Mouse (Mus musculus): ENCODE results near the gene Themis3.

The Themis3 gene

GRCm38 (mm10) chr17:66594435-66594834, at the start of gene Themis3:
Gene Themis3 (minus strand): TSS chr17:66594621.
- no peak for DNase-seq

- DNase-seq, result no peak
Measured at GRCm38 (mm10) chr17:66637951-66638722, 43.7 kb upstream of the Themis3 start.

DNA sequence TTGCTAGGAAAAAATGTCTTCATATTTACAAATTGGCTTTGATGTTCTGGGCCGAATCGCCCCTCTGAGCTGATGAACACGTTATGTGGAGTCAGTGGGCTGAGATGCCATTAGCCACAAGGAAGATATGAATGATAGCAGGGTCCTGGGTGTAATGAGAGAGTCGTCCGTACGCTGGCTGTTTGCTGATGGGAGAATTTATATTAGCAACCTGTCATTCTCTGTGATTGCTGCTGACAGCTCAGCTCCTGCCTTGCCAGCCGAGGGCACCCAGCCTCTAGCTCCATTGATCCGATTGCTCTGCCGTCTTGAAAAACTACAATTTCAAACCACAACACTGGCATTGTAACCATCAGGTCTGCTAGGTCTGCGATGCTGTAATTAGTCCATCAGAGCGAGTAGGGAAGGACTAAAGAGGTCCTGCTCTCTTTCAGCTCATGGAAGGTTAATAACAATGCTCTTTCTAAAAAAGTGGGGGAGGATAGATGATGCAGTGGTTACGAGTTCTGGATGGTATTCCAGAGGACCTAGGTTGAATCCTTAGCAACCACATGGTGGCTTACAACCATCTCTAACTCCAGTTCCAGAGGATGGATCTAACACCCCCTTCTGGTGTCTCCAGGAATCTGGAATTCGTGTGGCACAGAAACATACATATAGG, 25.7 kb upstream of the Themis3 start:
- DNase-seq, result no peak

DNA sequence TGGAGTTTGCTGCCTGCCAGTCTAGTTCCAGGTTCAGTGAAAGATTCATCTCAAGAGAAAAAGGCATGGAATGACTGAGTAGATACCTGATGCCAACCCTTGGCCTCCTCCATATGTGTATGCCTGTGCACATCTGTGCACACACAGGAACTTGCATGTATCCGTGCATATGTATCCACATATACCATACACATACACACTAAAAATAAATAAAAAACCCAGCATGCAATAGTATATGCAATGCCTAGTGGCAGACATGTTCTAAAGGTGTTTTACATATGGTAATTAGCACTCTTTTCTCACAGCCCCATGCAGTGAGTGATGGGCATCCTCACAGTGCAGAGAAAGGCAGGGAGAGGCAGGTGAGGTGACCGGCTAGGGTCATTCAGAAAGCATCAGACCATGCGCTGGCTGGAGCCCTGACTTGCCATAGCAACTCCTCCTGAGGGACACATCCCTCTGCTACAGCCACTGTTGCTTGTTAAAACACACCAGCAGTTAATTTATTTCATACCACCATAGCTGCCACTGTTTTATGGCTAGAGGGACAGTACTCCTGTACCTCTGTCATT, 24.9 kb upstream of the Themis3 start:
- no peak for DNase-seq

DNA sequence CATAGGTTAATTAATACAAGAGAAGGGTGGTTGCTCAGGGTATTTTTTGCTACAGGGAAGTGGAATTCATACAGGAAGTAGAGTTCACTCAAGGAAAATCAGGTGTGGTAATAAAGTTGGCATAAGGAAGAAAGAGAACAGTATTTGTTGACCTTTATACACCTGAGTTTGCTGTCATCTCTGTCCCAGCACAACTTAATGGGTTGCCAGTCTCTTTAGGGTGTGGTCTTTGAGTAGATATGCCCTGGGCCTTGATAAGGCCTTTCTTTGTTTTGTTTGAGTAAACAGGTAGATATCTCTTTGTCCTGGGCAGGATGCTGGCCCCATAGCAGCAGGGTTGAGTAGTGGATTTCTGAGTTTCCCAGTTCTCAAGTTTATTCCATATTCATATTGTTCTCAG, 15.6 kb upstream of the Themis3 start:
- DNase-seq, result no peak

GRCm38 (mm10) chr17:66604931-66605330, 10.5 kb upstream of the Themis3 start:
- no peak for DNase-seq

DNA sequence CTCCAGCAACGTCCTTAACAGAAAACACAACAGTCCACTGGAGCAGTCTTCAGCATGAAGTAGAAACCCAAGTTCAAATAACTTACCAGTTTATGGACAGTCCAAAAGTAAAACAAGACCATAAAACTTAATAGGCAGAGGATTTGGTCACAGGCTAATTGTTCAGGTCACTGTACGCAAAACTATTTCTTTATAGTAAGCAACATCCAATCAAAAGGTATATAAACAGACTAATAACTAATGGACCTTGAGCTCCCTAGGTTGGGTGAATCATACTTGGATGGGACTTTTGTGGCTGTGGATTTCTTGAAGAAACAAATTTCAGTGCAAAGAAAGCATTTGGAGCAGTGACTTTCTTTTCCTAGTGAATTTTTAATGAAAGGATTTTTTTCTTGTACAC, 6.8 kb upstream of the Themis3 start:
- no peak for DNase-seq

GRCm38 (mm10) chr17:66595867-66596266, 1.4 kb upstream of the Themis3 start:
- DNase-seq, result no peak

DNA sequence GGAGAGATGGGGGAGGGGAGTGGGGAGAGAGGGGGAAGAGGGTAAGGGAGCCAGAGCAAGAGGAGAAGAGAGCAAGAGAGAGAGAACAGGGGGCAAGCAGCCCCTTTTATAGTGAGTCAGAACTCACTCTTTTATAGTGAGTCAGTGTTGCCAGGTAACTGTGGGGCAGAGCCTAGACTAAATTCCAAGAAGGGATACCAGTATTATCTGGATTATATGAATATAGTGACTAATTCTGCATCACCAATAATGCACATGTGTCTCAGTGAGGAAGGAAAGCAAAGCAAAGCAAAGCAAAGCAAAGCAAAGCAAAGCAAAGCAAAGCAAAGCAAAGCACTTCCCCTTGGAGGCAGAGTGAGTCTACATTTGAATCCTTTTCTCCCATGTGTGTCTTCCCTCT, 835 bp upstream of the Themis3 start:
- no peak for DNase-seq

DNA sequence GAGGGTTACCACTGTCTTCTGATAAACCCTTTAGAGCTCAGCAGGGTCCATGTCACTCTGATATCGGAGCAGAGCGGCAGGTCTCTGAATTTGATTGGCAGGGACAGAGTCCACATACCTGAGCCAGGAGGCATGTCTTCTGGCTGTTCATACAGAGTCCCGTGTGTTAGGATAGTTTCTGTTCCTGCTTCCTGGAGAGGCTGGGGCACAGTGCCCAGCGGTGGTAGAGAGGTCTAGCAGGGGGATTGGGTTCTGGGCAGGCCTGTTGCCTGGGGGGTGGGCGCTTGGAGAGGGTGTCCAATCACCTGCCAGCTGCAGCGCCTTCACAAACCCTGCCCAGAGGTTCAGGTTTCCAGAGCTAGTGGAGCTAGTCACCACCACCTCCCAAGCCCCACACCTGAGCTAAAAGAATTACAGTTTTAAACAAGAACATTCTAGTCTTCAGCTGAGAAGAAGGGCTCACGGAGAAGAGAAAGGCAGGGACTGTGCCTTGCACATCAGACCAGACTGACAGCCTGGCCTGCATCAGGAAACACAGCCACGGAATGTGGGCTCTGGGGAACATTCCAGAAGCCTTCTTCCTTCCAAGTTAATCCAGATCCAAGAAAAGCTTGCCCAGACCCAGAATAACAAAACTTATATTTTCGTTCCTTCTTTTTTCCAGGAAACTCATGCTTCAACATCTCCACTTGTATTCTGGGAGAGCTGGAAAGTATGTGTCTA, 3.9 kb downstream of the Themis3 start:
- no peak for DNase-seq

- no peak for DNase-seq
Measured at GRCm38 (mm10) chr17:66589864-66590263, 4.6 kb downstream of the Themis3 start.

- DNase-seq, result no peak
Measured at GRCm38 (mm10) chr17:66586741-66587140, 7.7 kb downstream of the Themis3 start.

GRCm38 (mm10) chr17:66586078-66586477, 8.3 kb downstream of the Themis3 start:
- no peak for DNase-seq

DNA sequence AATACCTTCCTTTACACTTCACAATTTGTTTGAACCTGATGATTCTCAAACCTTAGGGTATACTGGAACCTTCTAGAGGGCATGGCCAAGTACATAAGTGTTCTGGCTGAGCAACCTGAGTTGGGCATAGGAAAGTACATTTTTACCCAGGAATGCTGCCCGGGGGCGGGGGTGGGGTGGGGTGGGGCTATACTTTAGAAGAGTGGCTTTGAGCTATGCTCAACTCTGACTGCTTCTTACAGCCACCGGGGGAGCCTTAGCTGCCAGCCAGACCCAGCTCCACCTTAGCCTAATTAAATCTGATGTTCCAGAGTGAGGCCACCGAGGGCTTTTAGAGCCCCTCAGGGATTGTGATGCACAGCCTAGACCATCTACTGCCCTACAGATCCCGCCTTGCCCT, 13.4 kb downstream of the Themis3 start:
- DNase-seq, result no peak

DNA sequence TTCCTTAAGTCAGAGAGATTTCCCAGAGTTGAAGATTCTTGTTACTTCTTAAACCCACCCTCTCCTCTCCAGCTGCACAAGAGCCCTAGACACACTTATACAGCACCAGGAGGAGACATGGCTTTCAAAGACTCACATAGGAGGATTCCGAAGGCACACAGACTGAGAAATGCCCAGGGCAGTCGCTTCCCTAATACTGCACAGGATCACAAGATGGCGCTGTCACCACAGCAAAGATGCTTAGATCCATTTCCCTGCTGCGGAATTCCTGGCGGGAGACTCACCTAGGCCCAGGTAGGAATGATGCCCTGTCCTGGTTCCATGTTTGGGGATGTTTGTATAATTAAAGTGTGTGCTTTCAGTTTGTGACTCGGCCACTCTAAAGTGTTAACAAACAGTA, 16.4 kb downstream of the Themis3 start:
- peak; percentile 27 for DNase-seq

DNA sequence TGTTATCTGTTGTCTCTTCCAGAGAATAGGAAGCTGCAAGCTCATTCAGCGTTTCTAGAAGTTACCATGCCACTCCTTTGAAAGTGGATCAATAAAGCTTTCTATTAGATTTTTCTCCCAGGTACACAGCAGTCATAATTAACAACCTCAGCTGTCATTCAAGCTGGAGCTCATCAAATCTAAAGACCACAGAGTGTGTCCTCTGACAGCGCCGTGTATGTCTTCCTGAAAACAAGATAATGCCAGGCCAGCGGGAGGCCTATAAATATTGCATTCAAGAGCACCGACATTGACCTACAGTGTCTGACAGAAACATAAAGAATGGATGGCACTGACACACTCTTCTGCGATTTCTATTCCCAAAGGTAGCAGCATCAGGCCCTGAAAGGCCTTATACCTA, 16.9 kb downstream of the Themis3 start:
- DNase-seq, result no peak

DNA sequence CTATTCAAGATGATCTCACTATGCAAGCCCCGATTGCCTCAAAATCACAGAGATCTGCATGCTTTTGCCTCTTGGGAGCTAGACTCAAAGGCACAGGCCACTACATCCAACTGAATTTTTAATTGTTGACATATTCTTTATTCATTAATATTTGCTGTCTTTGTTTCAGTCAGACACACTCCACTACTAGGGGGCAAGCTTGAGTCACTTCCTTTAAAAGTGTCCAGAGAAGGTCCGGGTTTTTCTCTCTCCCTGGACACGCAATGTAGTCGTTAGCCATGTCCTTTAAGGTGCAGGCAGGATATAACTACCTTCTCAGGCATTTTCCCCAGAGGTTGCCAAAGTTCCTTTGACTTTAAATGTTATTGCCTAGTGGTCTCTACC, 21.8 kb downstream of the Themis3 start:
- DNase-seq, result no peak

GRCm38 (mm10) chr17:66571860-66572676, 22.4 kb downstream of the Themis3 start:
- DNase-seq, result no peak

DNA sequence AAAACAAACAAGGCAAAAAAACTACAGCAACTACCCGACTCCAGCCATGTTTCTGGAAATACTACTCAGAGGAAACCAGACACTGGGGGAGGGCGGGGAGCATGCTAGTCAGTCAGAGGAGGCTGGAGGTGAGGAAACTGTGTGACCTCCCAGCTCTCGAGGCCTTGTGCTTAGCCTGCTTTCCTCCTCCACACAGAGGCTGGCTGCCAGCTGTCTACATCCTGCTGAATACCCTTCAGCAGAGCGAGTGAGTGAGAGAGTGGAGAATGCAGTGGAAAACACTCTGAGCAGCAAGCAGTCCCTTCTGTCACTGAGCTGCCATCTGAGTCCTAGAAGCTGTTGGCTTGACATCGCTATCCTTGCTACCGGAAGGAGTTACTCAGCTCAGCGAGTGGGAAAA, 30.2 kb downstream of the Themis3 start:
- DNase-seq, result no peak

GRCm38 (mm10) chr17:66563551-66563950, 30.9 kb downstream of the Themis3 start:
- no peak for DNase-seq

- DNase-seq, result no peak
Measured at GRCm38 (mm10) chr17:66561380-66561779, 33.0 kb downstream of the Themis3 start.

GRCm38 (mm10) chr17:66558404-66559317, 35.8 kb downstream of the Themis3 start:
- no peak for DNase-seq
